Comparison of ENCODE assay signal across 8 mouse cellular contexts in the genomic region with DNA sequence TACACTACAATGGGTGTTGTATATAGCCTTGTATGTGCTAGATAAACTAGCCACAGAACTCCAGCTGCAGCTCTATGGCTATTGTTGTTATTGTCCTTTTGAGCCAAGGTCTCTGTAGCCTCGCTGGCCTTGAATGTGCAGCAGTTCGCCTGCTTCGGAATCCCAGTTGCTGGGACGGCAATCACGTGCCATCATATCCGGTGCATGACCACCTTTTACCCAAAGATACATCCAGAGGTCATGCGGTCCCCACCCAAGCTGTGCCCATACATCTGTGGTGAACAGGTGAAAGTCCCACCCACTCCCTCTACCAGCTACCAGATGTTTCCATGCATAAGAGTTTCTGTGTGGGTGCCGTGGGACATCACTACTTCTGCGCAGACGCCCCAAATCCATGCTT. TPM values are rescaled to one million over a fixed set of nuclear protein-coding genes. Genes with fewer than 3 reads are reported as not detected.
DNase-seq lines count a peak whose midpoint lies in the region; ATAC-seq and TF ChIP-seq lines count a peak whose summit lies in the region.

No protein-coding gene starts in this region.

- WGBS in heart, embryonic 13.5 days: 37% methylated on average over 10 of the region's 10 CpGs
- 38% methylated on average over 10 of the region's 10 CpGs for WGBS in heart, adult 2 months
- WGBS in forebrain, postnatal 0 days: 38% methylated on average over 10 of the region's 10 CpGs
- 33% methylated on average over 10 of the region's 10 CpGs for WGBS in liver, embryonic 12.5 days (ENCODE audit: insufficient replicate concordance)
- WGBS in stomach, embryonic 16.5 days: 33% methylated on average over 10 of the region's 10 CpGs

- H3K4me2 ChIP-seq in heart, embryonic 13.5 days: peak overlapping the region; percentile 74
- H3K4me2 ChIP-seq in forebrain, postnatal 0 days (ENCODE audit: low read depth): peak overlapping the region; percentile 54
- H3K4me2 ChIP-seq in liver, embryonic 12.5 days: peak overlapping the region; percentile 98
- peak overlapping the region; percentile 94 for H3K4me2 ChIP-seq in stomach, embryonic 16.5 days (ENCODE audit: low read depth, low read length)

- 0 out of 2 replicates have a peak overlapping the region, but pooled peaks have one; percentile 66 for H3K9ac ChIP-seq in heart, embryonic 13.5 days
- H3K9ac ChIP-seq in heart, adult 2 months (ENCODE audit: low read depth, low read length): no peak overlapping the region
- no peak overlapping the region for H3K9ac ChIP-seq in ES-Bruce4 (ENCODE audit: low read depth, poor library complexity, severe bottlenecking)
- H3K9ac ChIP-seq in forebrain, postnatal 0 days: no peak overlapping the region; the same call in 1 of the 2 replicates
- no peak overlapping the region for H3K9ac ChIP-seq in liver, embryonic 12.5 days
- H3K9ac ChIP-seq in stomach, embryonic 16.5 days (ENCODE audit: low read length): no peak overlapping the region

- no peak for TF ChIP-seq EP300 in heart, adult 2 months (IDR thresholded peaks at IDR 0.05; ENCODE audit: insufficient read depth, low read depth, low read length)
- TF ChIP-seq EP300 in ES-Bruce4 (IDR thresholded peaks at IDR 0.05; ENCODE audit: insufficient read depth, low read depth, low read length): 0 out of 2 replicates have a peak, but pooled peaks have one; percentile 46

- peaks cover 33% of the 10 kb centered on the region for H3K4me1 ChIP-seq in heart, embryonic 13.5 days
- 0 out of 2 replicates have a peak, but pooled peaks cover 3% of the 10 kb centered on the region for H3K4me1 ChIP-seq in heart, adult 2 months (ENCODE audit: control insufficient read depth, insufficient read depth, low read length)
- peaks cover 7% of the 10 kb centered on the region for H3K4me1 ChIP-seq in ES-Bruce4 (ENCODE audit: control insufficient read depth, insufficient read depth, low read length)
- peaks cover 9% of the 10 kb centered on the region for H3K4me1 ChIP-seq in forebrain, postnatal 0 days (ENCODE audit: insufficient read depth)
- H3K4me1 ChIP-seq in liver, embryonic 12.5 days: peaks cover 43% of the 10 kb centered on the region
- peaks cover 12% of the 10 kb centered on the region; the same call in 1 of the 2 replicates for H3K4me1 ChIP-seq in stomach, embryonic 16.5 days (ENCODE audit: control insufficient read depth, insufficient read depth, low read length)

- peak overlapping the region; percentile 85; the same call in 1 of the 2 replicates for H3K4me3 ChIP-seq in heart, embryonic 13.5 days
- no peak overlapping the region for H3K4me3 ChIP-seq in heart, adult 2 months
- 0 out of 2 replicates have a peak overlapping the region, but pooled peaks have one; percentile 9 for H3K4me3 ChIP-seq in ES-Bruce4 (ENCODE audit: low read depth, low read length)
- H3K4me3 ChIP-seq in forebrain, postnatal 0 days (ENCODE audit: low read depth, low read length): peak overlapping the region; percentile 86
- peak overlapping the region; percentile 69; the same call in 1 of the 2 replicates for H3K4me3 ChIP-seq in liver, embryonic 12.5 days
- H3K4me3 ChIP-seq in stomach, embryonic 16.5 days (replicated peaks; ENCODE audit: low read length): peak overlapping the region; percentile 78

- intact Hi-C loops in heart, adult 2 months (cut with DNase I): no loop called here

- peaks cover 13% of the 10 kb centered on the region for H3K36me3 ChIP-seq in heart, embryonic 13.5 days
- H3K36me3 ChIP-seq in heart, adult 2 months (ENCODE audit: control insufficient read depth, insufficient read depth, low read length): no peaks in the 10 kb centered on the region
- H3K36me3 ChIP-seq in ES-Bruce4 (ENCODE audit: control insufficient read depth, insufficient read depth, low read length, poor library complexity, severe bottlenecking): 0 out of 2 replicates have a peak, but pooled peaks cover 2% of the 10 kb centered on the region
- H3K36me3 ChIP-seq in forebrain, postnatal 0 days (ENCODE audit: insufficient read depth): peaks cover 9% of the 10 kb centered on the region
- no peaks in the 10 kb centered on the region for H3K36me3 ChIP-seq in liver, embryonic 12.5 days
- H3K36me3 ChIP-seq in stomach, embryonic 16.5 days (ENCODE audit: control insufficient read depth, insufficient read depth, low read length): no peaks in the 10 kb centered on the region

- H3K9me3 ChIP-seq in heart, embryonic 13.5 days: no peaks in the 10 kb centered on the region
- no peaks in the 10 kb centered on the region for H3K9me3 ChIP-seq in ES-Bruce4 (replicated peaks; ENCODE audit: control insufficient read depth, insufficient read depth, low read length, poor library complexity, severe bottlenecking)
- no peaks in the 10 kb centered on the region for H3K9me3 ChIP-seq in forebrain, postnatal 0 days (ENCODE audit: low read length)
- no peaks in the 10 kb centered on the region for H3K9me3 ChIP-seq in liver, embryonic 12.5 days (replicated peaks)
- H3K9me3 ChIP-seq in stomach, embryonic 16.5 days (replicated peaks; ENCODE audit: control insufficient read depth, low read length): no peaks in the 10 kb centered on the region

- DNase-seq in heart, adult 2 months: no peak
- no peak for DNase-seq in forebrain, postnatal 0 days
- DNase-seq in right cerebral cortex, postnatal 36 days (ENCODE audit: low spot score in 2 of 2): no peak
- no peak for DNase-seq in right cerebral cortex, postnatal 14 days

- no peak for ATAC-seq in heart, embryonic 13.5 days (ENCODE audit: extremely low read depth, insufficient number of reproducible peaks, low FRiP score, low TSS enrichment)
- no peak for ATAC-seq in forebrain, postnatal 0 days
- ATAC-seq in liver, embryonic 12.5 days: no peak
- ATAC-seq in stomach, embryonic 16.5 days (ENCODE audit: insufficient read depth, low FRiP score): no peak

- no peak for TF ChIP-seq POLR2A in heart, adult 2 months (IDR thresholded peaks at IDR 0.05; ENCODE audit: insufficient read depth, low read depth, low read length)
- no peak for TF ChIP-seq POLR2A in ES-Bruce4 (IDR thresholded peaks at IDR 0.05; ENCODE audit: insufficient read depth, low read length)

- H3K27me3 ChIP-seq in heart, embryonic 13.5 days (replicated peaks): peaks cover 52% of the 10 kb centered on the region
- no peaks in the 10 kb centered on the region for H3K27me3 ChIP-seq in heart, adult 2 months (ENCODE audit: control insufficient read depth, insufficient read depth, low read length)
- H3K27me3 ChIP-seq in ES-Bruce4 (ENCODE audit: control insufficient read depth, insufficient read depth, low read length, poor library complexity, severe bottlenecking): no peaks in the 10 kb centered on the region
- H3K27me3 ChIP-seq in forebrain, postnatal 0 days (ENCODE audit: insufficient read depth, low read length): peaks cover 22% of the 10 kb centered on the region
- H3K27me3 ChIP-seq in liver, embryonic 12.5 days (replicated peaks): peaks cover 74% of the 10 kb centered on the region
- peaks cover 18% of the 10 kb centered on the region for H3K27me3 ChIP-seq in stomach, embryonic 16.5 days (ENCODE audit: control insufficient read depth, insufficient read depth, low read length)

- no peak overlapping the region for H3K27ac ChIP-seq in heart, embryonic 13.5 days (replicated peaks)
- no peak overlapping the region; the same call in 1 of the 2 replicates for H3K27ac ChIP-seq in heart, adult 2 months
- H3K27ac ChIP-seq in ES-Bruce4 (ENCODE audit: insufficient read depth, low read length): no peak overlapping the region
- H3K27ac ChIP-seq in forebrain, postnatal 0 days (ENCODE audit: low read depth, low read length): no peak overlapping the region
- no peak overlapping the region for H3K27ac ChIP-seq in liver, embryonic 12.5 days
- peak overlapping the region; percentile 72; the same call in 1 of the 2 replicates for H3K27ac ChIP-seq in stomach, embryonic 16.5 days (ENCODE audit: low read length)

- no peaks in the 10 kb centered on the region for H3K79me2 ChIP-seq in heart, adult 2 months (replicated peaks; ENCODE audit: control insufficient read depth, insufficient read depth, low read length)

- TF ChIP-seq CTCF in heart, adult 2 months (IDR thresholded peaks at IDR 0.05): no peak
- no peak for TF ChIP-seq CTCF in ES-Bruce4 (IDR thresholded peaks at IDR 0.05; ENCODE audit: low read depth, low read length)
- TF ChIP-seq CTCF in forebrain, postnatal 0 days (IDR thresholded peaks at IDR 0.05; ENCODE audit: low read depth): no peak

RNA-seq across cellular contexts. Expression of a gene that starts 1.4 kb away (rescaled TPM):
- polyA plus RNA-seq in heart, embryonic 13.5 days (2015; fragmentation: Nextera tagmentation; extraction: Ambion mirVana): 13.2 and 14.0 TPM in 2 replicates
- total RNA-seq in heart, adult 2 months (2021): 10 to 100 TPM; 63.5 to 70.9 TPM
- polyA plus RNA-seq in heart, adult 2 months (2012; rRNA removed): 67.5 and 72.4 TPM in 2 replicates
- 24.2 and 24.5 TPM in 2 replicates for polyA plus RNA-seq in ES-Bruce4 (2011; ENCODE audit: insufficient read depth, insufficient read length, low read depth, missing spikeins)
- 75.7 and 101 TPM in 2 replicates for total RNA-seq in forebrain, postnatal 0 days (2014; rRNA removed)
- 38.8 and 43.2 TPM in 2 replicates for polyA plus RNA-seq in forebrain, postnatal 0 days (2015; fragmentation: Nextera tagmentation; extraction: Ambion mirVana)
- 3.2 and 3.5 TPM in 2 replicates for polyA plus RNA-seq in liver, embryonic 12.5 days (2016; fragmentation: Nextera tagmentation; extraction: Ambion mirVana)
- 6.5 and 7.4 TPM in 2 replicates for polyA plus RNA-seq in stomach, embryonic 16.5 days (2015; fragmentation: Nextera tagmentation; extraction: Ambion mirVana)

RNA-seq across cellular contexts. Expression of a gene that starts 2.2 kb away (rescaled TPM):
- polyA plus RNA-seq in heart, embryonic 13.5 days (2015; fragmentation: Nextera tagmentation; extraction: Ambion mirVana): 2.3 and 2.5 TPM in 2 replicates
- total RNA-seq in heart, adult 2 months (2021): not detected
- 0.26 and 1.2 TPM in 2 replicates for polyA plus RNA-seq in heart, adult 2 months (2012; rRNA removed)
- 53.5 and 57.7 TPM in 2 replicates for polyA plus RNA-seq in ES-Bruce4 (2011; ENCODE audit: insufficient read depth, insufficient read length, low read depth, missing spikeins)
- 2.0 and 4.0 TPM in 2 replicates for total RNA-seq in forebrain, postnatal 0 days (2014; rRNA removed)
- polyA plus RNA-seq in forebrain, postnatal 0 days (2015; fragmentation: Nextera tagmentation; extraction: Ambion mirVana): 2.4 and 3.5 TPM in 2 replicates
- polyA plus RNA-seq in liver, embryonic 12.5 days (2016; fragmentation: Nextera tagmentation; extraction: Ambion mirVana): 2.5 and 3.0 TPM in 2 replicates
- polyA plus RNA-seq in stomach, embryonic 16.5 days (2015; fragmentation: Nextera tagmentation; extraction: Ambion mirVana): 62.6 and 65.5 TPM in 2 replicates

RNA-seq across cellular contexts. Expression of a gene that starts 17.2 kb away (rescaled TPM):
- polyA plus RNA-seq in heart, embryonic 13.5 days (2015; fragmentation: Nextera tagmentation; extraction: Ambion mirVana): 1.0 and 1.7 TPM in 2 replicates
- total RNA-seq in heart, adult 2 months (2021): 1 to 10 TPM; 1.1 to 2.0 TPM
- polyA plus RNA-seq in heart, adult 2 months (2012; rRNA removed): 5.1 and 6.0 TPM in 2 replicates
- polyA plus RNA-seq in ES-Bruce4 (2011; ENCODE audit: insufficient read depth, insufficient read length, low read depth, missing spikeins): 6.6 and 8.9 TPM in 2 replicates
- 0.92 and 1.00 TPM in 2 replicates for total RNA-seq in forebrain, postnatal 0 days (2014; rRNA removed)
- polyA plus RNA-seq in forebrain, postnatal 0 days (2015; fragmentation: Nextera tagmentation; extraction: Ambion mirVana): 1.4 and 1.9 TPM in 2 replicates
- polyA plus RNA-seq in liver, embryonic 12.5 days (2016; fragmentation: Nextera tagmentation; extraction: Ambion mirVana): 1.8 and 2.2 TPM in 2 replicates
- polyA plus RNA-seq in stomach, embryonic 16.5 days (2015; fragmentation: Nextera tagmentation; extraction: Ambion mirVana): 6.3 and 6.6 TPM in 2 replicates

RNA-seq across cellular contexts. Expression of a gene that starts 19.6 kb away (rescaled TPM):
- polyA plus RNA-seq in heart, embryonic 13.5 days (2015; fragmentation: Nextera tagmentation; extraction: Ambion mirVana): not detected in 2 replicates
- total RNA-seq in heart, adult 2 months (2021): not detected
- 0.18 TPM in 1 of 2 replicates, not detected in the other for polyA plus RNA-seq in heart, adult 2 months (2012; rRNA removed)
- not detected in 2 replicates for polyA plus RNA-seq in ES-Bruce4 (2011; ENCODE audit: insufficient read depth, insufficient read length, low read depth, missing spikeins)
- total RNA-seq in forebrain, postnatal 0 days (2014; rRNA removed): not detected in 2 replicates
- polyA plus RNA-seq in forebrain, postnatal 0 days (2015; fragmentation: Nextera tagmentation; extraction: Ambion mirVana): not detected in 2 replicates
- polyA plus RNA-seq in liver, embryonic 12.5 days (2016; fragmentation: Nextera tagmentation; extraction: Ambion mirVana): not detected in 2 replicates
- not detected in 2 replicates for polyA plus RNA-seq in stomach, embryonic 16.5 days (2015; fragmentation: Nextera tagmentation; extraction: Ambion mirVana)

RNA-seq across cellular contexts. Expression of a gene that starts 26.5 kb away (rescaled TPM):
- 7.9 and 9.7 TPM in 2 replicates for polyA plus RNA-seq in heart, embryonic 13.5 days (2015; fragmentation: Nextera tagmentation; extraction: Ambion mirVana)
- 1 to 10 TPM; 1.5 to 2.7 TPM for total RNA-seq in heart, adult 2 months (2021)
- polyA plus RNA-seq in heart, adult 2 months (2012; rRNA removed): 4.0 and 6.1 TPM in 2 replicates
- 5.8 and 12.6 TPM in 2 replicates for polyA plus RNA-seq in ES-Bruce4 (2011; ENCODE audit: insufficient read depth, insufficient read length, low read depth, missing spikeins)
- 131 and 157 TPM in 2 replicates for total RNA-seq in forebrain, postnatal 0 days (2014; rRNA removed)
- polyA plus RNA-seq in forebrain, postnatal 0 days (2015; fragmentation: Nextera tagmentation; extraction: Ambion mirVana): 453 and 500 TPM in 2 replicates
- 1.1 and 1.4 TPM in 2 replicates for polyA plus RNA-seq in liver, embryonic 12.5 days (2016; fragmentation: Nextera tagmentation; extraction: Ambion mirVana)
- polyA plus RNA-seq in stomach, embryonic 16.5 days (2015; fragmentation: Nextera tagmentation; extraction: Ambion mirVana): 20.5 and 21.9 TPM in 2 replicates

Comparison
In these comparisons a context has a peak if more than half of its experiments do, and no peak if none do; other contexts are left out.
1. RNA of a gene that starts 2.2 kb away (polyA plus RNA-seq): 62.6 to 65.5 TPM in stomach, embryonic 16.5 days and 53.5 to 57.7 TPM in ES-Bruce4; 2.4 to 3.5 TPM in forebrain, postnatal 0 days, 2.5 to 3.0 TPM in liver, embryonic 12.5 days, 2.3 to 2.5 TPM in heart, embryonic 13.5 days and 0.26 to 1.2 TPM in heart, adult 2 months; every median in the first group is over 10 times any median in the second.
2. Peak in every context shown above with its lines, with median percentiles within 50 percentile points of each other: H3K4me2 ChIP-seq.